Mouse (Mus musculus) megakaryocyte, embryonic 14.5 days (primary cell): Measurements from ENCODE around the gene Pptc7.

Experiments used
- FLI1 ChIP-seq: IDR thresholded peaks from 2 replicates; pipeline ENCODE4 v1.6.1; 2012; ENCODE audit warnings: low read length, inconsistent platforms, mixed read lengths
- GATA1 ChIP-seq: IDR thresholded peaks from 3 replicates; pipeline ENCODE4 v1.6.1; 2012; ENCODE audit warnings: mixed read lengths, low read length, inconsistent platforms, borderline replicate concordance

DNA sequence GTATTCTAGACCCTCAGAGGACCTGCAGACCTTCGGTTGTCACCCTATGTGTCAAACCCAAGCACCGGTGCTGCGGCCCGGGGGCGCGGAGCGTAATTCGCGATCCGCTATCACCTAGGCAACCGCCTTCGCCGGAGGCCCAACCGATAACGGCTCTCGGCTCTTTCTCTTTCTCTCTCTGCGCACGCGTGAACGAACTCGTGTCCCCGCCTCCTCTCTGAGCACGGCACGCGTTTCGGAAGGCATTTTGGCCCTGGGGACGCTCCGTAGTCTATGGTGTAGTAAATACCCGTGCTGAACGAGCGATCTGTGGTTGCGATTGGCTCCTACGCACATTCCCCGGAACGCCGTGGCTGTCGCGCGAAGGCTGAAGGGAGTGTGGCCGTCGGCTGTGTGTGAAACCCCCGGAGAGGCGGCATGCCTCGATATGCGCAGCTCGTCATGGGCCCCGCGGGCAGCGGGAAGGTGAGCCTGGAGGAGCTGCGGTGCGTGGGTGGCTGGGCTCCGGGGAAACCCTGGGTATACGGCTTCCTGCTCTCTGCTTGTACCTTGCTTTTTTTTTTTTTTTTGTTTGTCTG lies 88.1 kb downstream of the Pptc7 start, which contains the start of gene Fam216a:
- peak; percentile 24; the same call in 1 of the 2 replicates for TF ChIP-seq FLI1
- TF ChIP-seq GATA1: peak; percentile 89
